Mouse (Mus musculus) neutrophil, adult 59 days (primary cell): ENCODE results near the gene Wbp1. TPM values are rescaled to one million over a fixed set of nuclear protein-coding genes. Genes with fewer than 3 reads are reported as not detected.

Experiments
- total RNA-seq, 2 experiments: library from RNA; stranded (reverse); gene quantifications; 1 replicate in 1 of 2; 2 replicates in 1 of 2; pipeline ENCODE4 v1.2.4; 2023

The Wbp1 gene
- total RNA-seq, result 10 to 100 TPM; 31.6 to 34.0 TPM

DNA sequence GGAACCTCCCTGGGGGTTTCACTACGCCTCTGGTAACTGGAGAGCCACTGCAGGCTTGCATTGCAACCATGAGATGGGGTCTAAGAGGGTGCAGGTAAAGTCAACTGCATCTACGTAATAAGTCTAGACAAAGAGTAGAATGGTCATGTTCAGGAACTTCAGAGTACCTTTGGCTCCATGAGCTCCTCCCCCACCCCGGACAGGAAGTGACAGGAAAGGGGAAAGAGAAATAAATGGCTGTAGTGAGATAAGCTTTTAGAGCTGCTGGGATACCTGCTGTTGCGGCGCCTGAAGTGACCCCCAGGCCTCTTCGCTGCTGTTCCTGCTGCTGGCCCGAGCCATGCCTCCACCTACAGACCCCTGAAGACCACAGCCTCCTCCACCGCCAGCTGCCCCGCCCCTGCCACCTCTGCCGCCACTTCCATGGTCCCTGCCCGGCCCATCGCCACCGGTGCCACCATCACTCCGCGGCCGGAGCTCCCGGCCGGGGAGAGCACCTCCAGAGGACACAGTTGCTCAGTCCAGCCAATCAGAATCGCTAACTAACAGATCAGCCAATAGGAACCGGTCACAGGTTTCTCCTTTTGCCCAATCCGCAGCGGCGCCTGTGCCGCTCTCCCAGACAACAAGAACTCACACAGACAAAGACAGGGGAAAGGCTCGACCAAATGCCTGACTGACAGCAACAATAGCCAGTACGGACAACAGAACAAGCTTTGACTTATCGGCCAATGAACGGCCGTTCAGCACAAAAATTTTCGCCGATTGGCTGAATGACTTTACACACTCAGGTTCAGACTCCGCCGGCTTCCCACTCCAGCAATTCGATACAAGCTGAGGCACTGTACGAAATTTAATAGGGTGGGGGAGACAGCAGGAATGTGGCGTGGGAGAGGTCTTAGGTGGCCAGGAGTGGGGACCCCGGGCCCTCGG lies at the start of gene Wbp1:
TSS of gene Wbp1 (minus strand) at position 630 of the 933 bp plus-strand sequence.

GRCm38 (mm10) chr6:83165607-83166242 lies 44.4 kb upstream of the Wbp1 start, which contains the start of gene Dctn1:
Gene Dctn1, plus strand, starts transcription at chr6:83165920.

GRCm38 (mm10) chr6:83156259-83156684 lies 34.9 kb upstream of the Wbp1 start, which contains the start of the genes Wdr54 and 1700003E16Rik:
Gene Wdr54, minus strand, starts transcription at chr6:83156397.
Gene 1700003E16Rik, plus strand, starts transcription at chr6:83156404.

GRCm38 (mm10) chr6:83134951-83135513 lies 13.7 kb upstream of the Wbp1 start, which contains the start of gene Rtkn:
Gene Rtkn, plus strand, starts transcription at chr6:83135463.

DNA sequence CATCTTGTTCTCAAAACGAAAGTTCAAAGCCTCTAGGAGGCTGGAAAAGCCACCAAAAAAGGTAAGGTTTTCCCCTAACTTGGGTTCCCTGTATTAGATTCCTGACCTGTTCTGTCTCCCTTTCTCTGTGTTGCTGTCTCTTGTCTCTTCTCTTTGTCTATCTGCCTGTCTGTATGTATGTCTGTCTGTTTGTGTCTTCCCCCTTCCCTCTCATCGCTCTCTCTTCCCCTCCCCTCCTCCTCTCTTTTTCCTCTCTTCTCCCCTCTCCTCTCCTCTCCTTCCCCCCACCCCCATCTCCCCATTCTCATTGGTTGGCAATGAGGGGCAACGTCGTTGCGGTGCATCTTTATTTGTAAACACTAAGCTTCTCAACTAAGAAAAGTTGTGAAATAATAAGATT lies 4.0 kb upstream of the Wbp1 start, which contains the start of gene Ino80b:
TSS of gene Ino80b (minus strand) at position 101 of the 400 bp plus-strand sequence.

DNA sequence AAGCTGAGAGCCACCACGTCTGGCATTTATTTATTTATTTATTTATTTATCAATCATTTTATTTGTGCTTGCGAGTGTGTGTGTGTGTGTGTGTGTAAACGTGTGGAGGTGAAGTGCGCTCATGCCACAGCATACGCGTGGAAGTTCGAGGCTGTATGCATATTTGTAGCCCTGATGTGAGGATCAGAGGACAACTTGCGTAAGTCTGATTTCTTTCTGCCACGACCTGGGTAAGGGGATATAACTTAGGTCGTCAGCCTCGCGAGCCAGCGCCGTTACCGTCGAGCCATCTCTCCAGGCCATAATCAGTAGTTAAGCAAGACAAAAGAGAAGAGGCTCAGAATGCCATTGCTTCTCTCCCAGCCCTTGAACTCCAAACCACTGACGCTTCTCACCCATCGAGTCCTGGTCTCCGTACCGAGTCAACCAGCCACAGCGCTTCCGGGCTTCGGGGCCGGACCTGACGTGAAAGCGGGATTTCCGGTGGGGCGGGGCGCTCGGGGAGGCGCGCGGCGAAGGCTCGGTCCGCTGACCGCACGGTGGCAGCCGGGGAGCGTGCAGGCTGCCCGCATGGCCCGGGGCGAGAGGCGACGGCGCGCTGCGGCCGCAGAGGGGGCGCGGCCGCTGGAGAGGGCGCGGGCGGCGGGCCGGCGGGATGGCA lies 6.2 kb downstream of the Wbp1 start, which contains the start of gene Mogs:
TSS of gene Mogs (plus strand) at position 486 of the 661 bp plus-strand sequence.

GRCm38 (mm10) chr6:83108762-83109668 lies 12.3 kb downstream of the Wbp1 start, which contains the start of gene Mrpl53:
Gene Mrpl53, plus strand, starts transcription at chr6:83109040.

GRCm38 (mm10) chr6:83101316-83101687 lies 20.1 kb downstream of the Wbp1 start, which contains the start of the genes Ccdc142 and Gm42688:
Gene Ccdc142, plus strand, starts transcription at chr6:83101601.
Gene Gm42688, plus strand, starts transcription at chr6:83101617.

DNA sequence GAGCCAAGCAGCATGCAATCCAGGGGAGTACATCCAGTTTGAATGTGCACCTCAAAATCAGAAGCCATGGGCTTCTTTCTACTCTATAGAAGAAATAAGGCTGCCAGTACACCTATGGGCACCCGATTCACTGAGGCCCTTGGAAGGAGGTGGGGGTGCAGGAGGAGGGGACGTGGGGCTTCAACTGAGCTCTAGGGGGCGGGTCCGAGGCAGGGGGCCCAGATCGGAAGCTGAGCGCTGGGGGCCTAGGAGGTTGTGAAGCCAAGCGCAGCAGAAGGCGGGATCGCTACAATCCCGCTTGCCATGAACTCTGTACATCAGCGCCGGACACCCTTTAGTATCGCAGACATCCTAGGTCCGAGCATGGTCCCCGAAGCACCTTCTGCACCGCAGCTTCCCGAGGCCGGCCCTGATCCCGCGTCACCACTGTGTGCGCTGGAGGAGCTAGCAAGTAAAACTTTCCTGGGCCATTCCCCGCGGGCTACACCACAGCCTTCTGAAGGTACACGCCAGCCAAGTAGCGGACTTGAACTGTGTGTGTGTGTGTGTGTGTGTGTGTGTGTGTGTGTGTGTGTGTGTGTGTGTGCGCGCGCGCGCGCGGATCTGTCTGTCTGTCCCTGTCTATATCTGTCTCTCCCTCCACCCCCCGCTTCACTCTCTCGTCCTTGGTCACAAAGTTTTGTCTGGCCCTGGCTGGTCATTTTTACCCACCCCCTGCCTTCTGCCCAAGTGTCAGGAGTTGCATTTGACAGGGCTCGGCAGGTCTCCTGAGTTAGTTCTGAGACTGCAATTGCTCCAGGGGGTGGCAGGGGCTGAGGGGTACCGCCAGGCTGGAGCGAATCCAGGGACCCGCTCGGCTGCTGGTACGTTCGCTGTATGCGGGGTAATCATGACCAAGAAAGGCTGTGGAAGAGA lies 35.0 kb downstream of the Wbp1 start, which contains the start of gene Lbx2:
TSS of gene Lbx2 (plus strand) at position 247 of the 915 bp plus-strand sequence.

DNA sequence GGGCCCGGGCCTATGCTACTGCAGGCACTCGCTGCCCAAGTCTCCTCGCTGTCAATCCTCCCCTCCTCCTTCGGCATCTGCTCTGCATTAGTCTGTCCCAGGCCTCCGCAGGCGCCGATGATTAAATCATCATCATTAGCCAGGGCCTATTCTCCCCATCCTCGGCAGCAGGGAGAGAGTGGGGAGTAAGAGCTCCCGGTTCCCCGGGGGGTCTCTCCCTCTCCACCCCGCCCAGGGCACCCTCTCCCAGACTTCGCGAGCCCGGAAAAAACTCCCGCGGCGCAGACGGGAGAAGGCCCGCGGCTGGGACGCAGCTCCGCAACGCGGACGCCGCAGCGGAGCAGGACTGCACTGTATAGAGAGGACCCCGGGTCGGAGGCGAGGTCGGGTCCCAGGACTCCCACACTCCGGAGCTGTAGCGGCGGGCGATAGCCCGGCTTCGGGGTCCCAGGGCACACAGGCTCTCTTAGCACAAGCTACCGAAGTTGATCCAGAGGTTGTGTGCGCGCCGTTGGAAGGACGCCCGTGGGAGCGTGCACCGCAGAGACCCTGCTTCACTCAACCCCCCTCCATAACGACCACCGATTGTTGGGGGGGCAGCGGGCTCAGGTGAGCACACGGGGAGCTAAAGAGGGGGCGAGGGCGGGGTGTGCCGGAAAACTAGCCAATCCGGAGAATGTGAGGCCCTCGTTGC lies 43.6 kb downstream of the Wbp1 start, which contains the start of gene Pcgf1:
TSS of gene Pcgf1 (plus strand) at position 240 of the 694 bp plus-strand sequence.

DNA sequence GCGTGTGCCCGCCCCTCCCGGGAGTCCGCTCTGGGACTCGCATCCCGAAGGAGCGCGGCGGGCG lies 51.3 kb downstream of the Wbp1 start, which contains the start of gene Tlx2:
TSS of gene Tlx2 (minus strand) at position 47 of the 64 bp plus-strand sequence.

Other genes with a start within 250 kb of the Wbp1 start
- 10 to 100 TPM; 26.6 to 30.3 TPM for gene Sema4f, start 181.8 kb downstream of the Wbp1 start, total RNA-seq
- 1 to 10 TPM; 2.8 to 3.6 TPM for gene M1ap, start 174.7 kb downstream of the Wbp1 start, total RNA-seq
- 10 to 100 TPM; 25.4 to 32.9 TPM for gene Dok1, start 88.1 kb downstream of the Wbp1 start, total RNA-seq
- gene Loxl3, start 87.4 kb downstream of the Wbp1 start, total RNA-seq, result under 1 TPM; 0.33 to 0.64 TPM
- gene Aup1, start 67.0 kb downstream of the Wbp1 start, total RNA-seq, result 100 to 1,000 TPM; 211 to 234 TPM
- 10 to 100 TPM; 46.8 to 56.0 TPM for gene Htra2, start 66.3 kb downstream of the Wbp1 start, total RNA-seq
- gene Dqx1, start 63.7 kb downstream of the Wbp1 start, total RNA-seq, result 1 to 10 TPM; 5.6 to 5.9 TPM
- gene Tlx2, start 51.3 kb downstream of the Wbp1 start, total RNA-seq, result not detected
- 10 to 100 TPM; 14.6 to 19.6 TPM for gene Pcgf1, start 43.7 kb downstream of the Wbp1 start, total RNA-seq
- gene Lbx2, start 35.2 kb downstream of the Wbp1 start, total RNA-seq, result under 1 TPM in 1 of 2 experiments, not detected in 1; 0.60 TPM
- gene Ccdc142, start 20.0 kb downstream of the Wbp1 start, total RNA-seq, result 1 to 10 TPM; 4.9 to 7.7 TPM
- 1 to 10 TPM; 4.2 to 4.9 TPM for gene Gm42688, start 19.9 kb downstream of the Wbp1 start, total RNA-seq
- gene Mrpl53, start 12.5 kb downstream of the Wbp1 start, total RNA-seq, result 10 to 100 TPM; 23.8 to 24.2 TPM
- gene Mogs, start 6.1 kb downstream of the Wbp1 start, total RNA-seq, result 10 to 100 TPM; 30.9 to 31.2 TPM
- gene Ino80b, start 3.9 kb upstream of the Wbp1 start, total RNA-seq, result 10 to 100 TPM; 16.4 to 22.2 TPM
- gene Rtkn, start 13.9 kb upstream of the Wbp1 start, total RNA-seq, result under 1 TPM; 0.46 to 0.78 TPM
- gene Wdr54, start 34.8 kb upstream of the Wbp1 start, total RNA-seq, result not detected
- gene 1700003E16Rik, start 34.8 kb upstream of the Wbp1 start, total RNA-seq, result not detected
- 100 to 1,000 TPM; 113 to 130 TPM for gene Dctn1, start 44.4 kb upstream of the Wbp1 start, total RNA-seq
- not detected for gene Slc4a5, start 98.3 kb upstream of the Wbp1 start, total RNA-seq
- 10 to 100 TPM; 18.9 to 26.7 TPM for gene Mthfd2, start 204.3 kb upstream of the Wbp1 start, total RNA-seq
- 100 to 1,000 TPM; 153 to 159 TPM for gene Mob1a, start 204.5 kb upstream of the Wbp1 start, total RNA-seq
- 10 to 100 TPM; 14.0 to 15.7 TPM for gene Bola3, start 227.6 kb upstream of the Wbp1 start, total RNA-seq